Mouse (Mus musculus) heart, embryonic 12.5 days (tissue): Measurements from ENCODE around the gene Spn. TPM values are rescaled to one million over a fixed set of nuclear protein-coding genes. Genes with fewer than 3 reads are reported as not detected.

Experiments
- ATAC-seq: fragments of 200-750 bp; cut with Nextera tagmentation; 2 replicates; pipeline ENCODE4 v1.8.0; 2017; ENCODE audit warnings: moderate TSS enrichment, moderate library complexity; ENCODE audit not compliant: insufficient number of reproducible peaks, low FRiP score
- H3K27ac ChIP-seq: fragments of 300-500 bp; sonication (generic); 2 replicates; pipeline ENCODE4 v1.5.1; 2016; ENCODE audit warnings: mild to moderate bottlenecking, moderate library complexity; ENCODE audit not compliant: poor library complexity, severe bottlenecking
- H3K27me3 ChIP-seq: fragments of 300-500 bp; sonication (generic); replicated peaks from 2 replicates; pipeline ENCODE4 v1.6.1; 2016; ENCODE audit warnings: mild to moderate bottlenecking, moderate library complexity
- H3K36me3 ChIP-seq: fragments of 300-500 bp; sonication (generic); 2 replicates; pipeline ENCODE4 v1.6.1; 2016; ENCODE audit warnings: mild to moderate bottlenecking, moderate library complexity
- H3K4me1 ChIP-seq: fragments of 300-500 bp; sonication (generic); replicated peaks from 2 replicates; pipeline ENCODE4 v1.6.1; 2016; ENCODE audit warnings: mild to moderate bottlenecking
- H3K4me2 ChIP-seq: fragments of 300-500 bp; sonication (generic); 2 replicates; pipeline ENCODE4 v1.6.1; 2016; ENCODE audit warnings: mild to moderate bottlenecking, moderate library complexity
- H3K4me3 ChIP-seq: fragments of 300-500 bp; sonication (generic); 2 replicates; pipeline ENCODE4 v1.5.1; 2016; ENCODE audit warnings: mild to moderate bottlenecking
- H3K9ac ChIP-seq: fragments of 300-500 bp; sonication (generic); 2 replicates; pipeline ENCODE4 v1.6.1; 2016; ENCODE audit warnings: mild to moderate bottlenecking, moderate library complexity
- H3K9me3 ChIP-seq: fragments of 300-500 bp; sonication (generic); replicated peaks from 2 replicates; pipeline ENCODE4 v1.6.1; 2016; ENCODE audit warnings: mild to moderate bottlenecking, moderate library complexity
- WGBS: fragments of 180-500 bp; shearing (Covaris S2); methylation state at CpG from one replicate; pipeline ENCODE4 v1.1.7; 2016; 5-methylcytosine and 5-hydroxymethylcytosine counted together
- polyA plus RNA-seq: library from polyadenylated mRNA; unstranded; fragments of >200 nt; fragmentation: Nextera tagmentation; extraction: Ambion mirVana; gene quantifications from 2 replicates; pipeline ENCODE4 v1.2.1, GENCODE M21; 2016

The Spn gene
- polyA plus RNA-seq, 1 experiment from 2014 or later = 0.17 TPM

- ATAC-seq = no peak
- 35% methylated on average over 5 of the region's 5 CpGs for WGBS
- H3K4me1 ChIP-seq = peaks cover 33% of the 10 kb centered on the region
Observed at GRCm38 (mm10) chr7:127117948-127118347, 19.7 kb downstream of the Spn start.

GRCm38 (mm10) chr7:127116331-127116935 is 21.2 kb downstream of the Spn start:
- H3K9ac ChIP-seq = no peak overlapping the region
- no peaks in the 10 kb centered on the region for H3K9me3 ChIP-seq
- H3K27ac ChIP-seq = no peak overlapping the region
- H3K36me3 ChIP-seq = no peaks in the 10 kb centered on the region
- H3K4me3 ChIP-seq = no peak overlapping the region
- H3K4me1 ChIP-seq = peaks cover 27% of the 10 kb centered on the region
- 59% methylated on average over 11 of the region's 11 CpGs for WGBS
- H3K4me2 ChIP-seq = no peak overlapping the region
- H3K27me3 ChIP-seq = peaks cover 12% of the 10 kb centered on the region
- no peak for ATAC-seq

More at GRCm38 (mm10) chr7:127117948-127118347, 19.7 kb downstream of the Spn start:
- no peak overlapping the region for H3K9ac ChIP-seq
- H3K27ac ChIP-seq = no peak overlapping the region
- H3K27me3 ChIP-seq = peaks cover 24% of the 10 kb centered on the region
- no peaks in the 10 kb centered on the region for H3K36me3 ChIP-seq
- no peak overlapping the region for H3K4me3 ChIP-seq
- H3K9me3 ChIP-seq = no peaks in the 10 kb centered on the region
- no peak overlapping the region for H3K4me2 ChIP-seq

- Histone ChIP-seq H3K4me1 (peaks cover 19% of the 10 kb centered on the region), H3K36me3 (no peaks in the 10 kb centered on the region), H3K27me3 (no peaks in the 10 kb centered on the region), H3K9ac (no peak overlapping the region), H3K4me2 (no peak overlapping the region), H3K27ac (no peak overlapping the region), H3K9me3 (no peaks in the 10 kb centered on the region), H3K4me3 (no peak overlapping the region)
- WGBS = 77% methylated on average over 11 of the region's 11 CpGs
- ATAC-seq = no peak
Observed at GRCm38 (mm10) chr7:127114920-127115319, 22.7 kb downstream of the Spn start.

GRCm38 (mm10) chr7:127113614-127114259 is 23.9 kb downstream of the Spn start:
- no peak overlapping the region for H3K27ac ChIP-seq
- no peak overlapping the region for H3K4me3 ChIP-seq
- H3K4me1 ChIP-seq = peaks cover 15% of the 10 kb centered on the region
- H3K9ac ChIP-seq = no peak overlapping the region
- H3K9me3 ChIP-seq = no peaks in the 10 kb centered on the region
- no peaks in the 10 kb centered on the region for H3K27me3 ChIP-seq
- ATAC-seq = no peak
- no peak overlapping the region for H3K4me2 ChIP-seq
- H3K36me3 ChIP-seq = no peaks in the 10 kb centered on the region
- 50% methylated on average over 12 of the region's 12 CpGs for WGBS

GRCm38 (mm10) chr7:127112921-127113597 is 24.6 kb downstream of the Spn start:
- H3K9ac ChIP-seq = no peak overlapping the region
- H3K4me2 ChIP-seq = no peak overlapping the region
- ATAC-seq = no peak
- no peaks in the 10 kb centered on the region for H3K27me3 ChIP-seq
- no peaks in the 10 kb centered on the region for H3K36me3 ChIP-seq
- no peaks in the 10 kb centered on the region for H3K9me3 ChIP-seq
- 38% methylated on average over 9 of the region's 9 CpGs for WGBS
- no peak overlapping the region for H3K4me3 ChIP-seq
- peaks cover 13% of the 10 kb centered on the region; the same call in 1 of the 2 replicates for H3K4me1 ChIP-seq
- no peak overlapping the region for H3K27ac ChIP-seq

- 70% methylated on average over 12 of the region's 12 CpGs for WGBS
- Histone ChIP-seq H3K9ac (no peak overlapping the region), H3K4me2 (no peak overlapping the region), H3K27ac (no peak overlapping the region), H3K4me3 (no peak overlapping the region), H3K9me3 (no peaks in the 10 kb centered on the region), H3K4me1 (peaks cover 8% of the 10 kb centered on the region; the same call in 1 of the 2 replicates), H3K36me3 (no peaks in the 10 kb centered on the region), H3K27me3 (no peaks in the 10 kb centered on the region)
- ATAC-seq = no peak
Observed at GRCm38 (mm10) chr7:127112251-127112841, 25.3 kb downstream of the Spn start.

- 34% methylated on average over 6 of the region's 6 CpGs for WGBS
- Histone ChIP-seq H3K9me3 (no peaks in the 10 kb centered on the region), H3K27ac (no peak overlapping the region), H3K4me2 (no peak overlapping the region), H3K27me3 (0 out of 2 replicates have a peak, but pooled peaks cover 2% of the 10 kb centered on the region), H3K4me3 (no peak overlapping the region), H3K9ac (no peak overlapping the region), H3K36me3 (no peaks in the 10 kb centered on the region), H3K4me1 (peaks cover 8% of the 10 kb centered on the region; the same call in 1 of the 2 replicates)
- ATAC-seq = no peak
Observed at GRCm38 (mm10) chr7:127111461-127111860, 26.2 kb downstream of the Spn start.

- no peak for ATAC-seq
- Histone ChIP-seq H3K36me3 (no peaks in the 10 kb centered on the region), H3K4me2 (no peak overlapping the region), H3K9ac (no peak overlapping the region), H3K9me3 (no peaks in the 10 kb centered on the region), H3K27me3 (peaks cover 7% of the 10 kb centered on the region; the same call in 1 of the 2 replicates), H3K4me3 (no peak overlapping the region), H3K4me1 (peaks cover 8% of the 10 kb centered on the region; the same call in 1 of the 2 replicates), H3K27ac (no peak overlapping the region)
- 49% methylated on average over 18 of the region's 18 CpGs for WGBS
Observed at GRCm38 (mm10) chr7:127110239-127111007, 27.2 kb downstream of the Spn start.

GRCm38 (mm10) chr7:127105551-127105950 is 32.1 kb downstream of the Spn start:
- Histone ChIP-seq H3K9ac (no peak overlapping the region), H3K36me3 (no peaks in the 10 kb centered on the region), H3K4me3 (no peak overlapping the region), H3K27me3 (peaks cover 8% of the 10 kb centered on the region; the same call in 1 of the 2 replicates), H3K27ac (no peak overlapping the region), H3K4me1 (no peaks in the 10 kb centered on the region; the same call in 1 of the 2 replicates), H3K4me2 (no peak overlapping the region), H3K9me3 (no peaks in the 10 kb centered on the region)
- ATAC-seq = no peak
- 80% methylated on average over 7 of the region's 7 CpGs for WGBS

GRCm38 (mm10) chr7:127104560-127105332 is 32.9 kb downstream of the Spn start:
- peak; percentile 50; the same call in 1 of the 2 replicates for ATAC-seq
- WGBS = 15% methylated on average over 17 of the region's 17 CpGs
- Histone ChIP-seq H3K9me3 (no peaks in the 10 kb centered on the region), H3K4me1 (no peaks in the 10 kb centered on the region; the same call in 1 of the 2 replicates), H3K27me3 (peaks cover 8% of the 10 kb centered on the region; the same call in 1 of the 2 replicates), H3K9ac (peak overlapping the region; percentile 42; the same call in 1 of the 2 replicates), H3K36me3 (no peaks in the 10 kb centered on the region), H3K4me3 (peak overlapping the region; percentile 43), H3K27ac (no peak overlapping the region), H3K4me2 (peak overlapping the region; percentile 67)
